Mouse (Mus musculus) layer of hippocampus, postnatal 10 days (tissue): ENCODE measurements at regions not wholly inside any gene's neighbourhood (a gene's known extent, or its start where the extent isn't known, plus 50 kb on each side); places are given as distances from the start of the nearest gene placed in this dataset.

Experiments used
- DNase-seq, 2 experiments: peaks; one replicate each; pipeline ENCODE4 v3.0.0; 2021; ENCODE audit warnings: low spot score in 2 of 2

GRCm38 (mm10) chr9:51518376-51518775, 189.7 kb upstream of the 1810046K07Rik start:
- DNase-seq: peak in 1 of 2 experiments; percentile 25

- DNase-seq: no peak
Measured at GRCm38 (mm10) chr9:51523471-51523870, 194.8 kb upstream of the 1810046K07Rik start.

GRCm38 (mm10) chr9:51525906-51526305, 197.2 kb upstream of the 1810046K07Rik start:
- no peak for DNase-seq

GRCm38 (mm10) chr9:51538894-51539293, 210.2 kb upstream of the 1810046K07Rik start:
- DNase-seq: no peak

- no peak for DNase-seq
Measured at GRCm38 (mm10) chr9:51541940-51542339, 213.2 kb upstream of the 1810046K07Rik start.

- no peak for DNase-seq
Measured at GRCm38 (mm10) chr9:51572040-51572439, 193.1 kb upstream of the Arhgap20 start.

- DNase-seq: no peak
Measured at GRCm38 (mm10) chr9:51581601-51582000, 183.5 kb upstream of the Arhgap20 start.

GRCm38 (mm10) chr9:51593707-51594106, 171.4 kb upstream of the Arhgap20 start:
- DNase-seq: no peak

- DNase-seq: no peak
Measured at GRCm38 (mm10) chr9:51598706-51599105, 166.4 kb upstream of the Arhgap20 start.

- DNase-seq: no peak
Measured at GRCm38 (mm10) chr9:51608158-51608557, 157.0 kb upstream of the Arhgap20 start.

- no peak for DNase-seq
Measured at GRCm38 (mm10) chr9:51608697-51609456, 156.3 kb upstream of the Arhgap20 start.

GRCm38 (mm10) chr9:51626156-51626555, 139.0 kb upstream of the Arhgap20 start:
- no peak for DNase-seq

GRCm38 (mm10) chr9:51636097-51636496, 129.0 kb upstream of the Arhgap20 start:
- no peak for DNase-seq

GRCm38 (mm10) chr9:51636559-51637127, 128.5 kb upstream of the Arhgap20 start:
- DNase-seq: no peak

- no peak for DNase-seq
Measured at GRCm38 (mm10) chr9:51637131-51637920, 127.8 kb upstream of the Arhgap20 start.

- no peak for DNase-seq
Measured at GRCm38 (mm10) chr9:51641706-51642105, 123.4 kb upstream of the Arhgap20 start.

GRCm38 (mm10) chr9:51645426-51645825, 119.7 kb upstream of the Arhgap20 start:
- no peak for DNase-seq

- no peak for DNase-seq
Measured at GRCm38 (mm10) chr9:51653376-51654292, 111.5 kb upstream of the Arhgap20 start.

- no peak for DNase-seq
Measured at GRCm38 (mm10) chr9:51654645-51655044, 110.5 kb upstream of the Arhgap20 start.

- no peak for DNase-seq
Measured at GRCm38 (mm10) chr9:51657796-51658195, 107.3 kb upstream of the Arhgap20 start.
